Mouse (Mus musculus): Measurements from ENCODE around the gene Proca1. TPM values are rescaled to one million over a fixed set of nuclear protein-coding genes. Genes with fewer than 3 reads are reported as not detected.

Gene Proca1
- polyA plus RNA-seq, 1 experiment from 2014 or later: 2.3 TPM

DNA sequence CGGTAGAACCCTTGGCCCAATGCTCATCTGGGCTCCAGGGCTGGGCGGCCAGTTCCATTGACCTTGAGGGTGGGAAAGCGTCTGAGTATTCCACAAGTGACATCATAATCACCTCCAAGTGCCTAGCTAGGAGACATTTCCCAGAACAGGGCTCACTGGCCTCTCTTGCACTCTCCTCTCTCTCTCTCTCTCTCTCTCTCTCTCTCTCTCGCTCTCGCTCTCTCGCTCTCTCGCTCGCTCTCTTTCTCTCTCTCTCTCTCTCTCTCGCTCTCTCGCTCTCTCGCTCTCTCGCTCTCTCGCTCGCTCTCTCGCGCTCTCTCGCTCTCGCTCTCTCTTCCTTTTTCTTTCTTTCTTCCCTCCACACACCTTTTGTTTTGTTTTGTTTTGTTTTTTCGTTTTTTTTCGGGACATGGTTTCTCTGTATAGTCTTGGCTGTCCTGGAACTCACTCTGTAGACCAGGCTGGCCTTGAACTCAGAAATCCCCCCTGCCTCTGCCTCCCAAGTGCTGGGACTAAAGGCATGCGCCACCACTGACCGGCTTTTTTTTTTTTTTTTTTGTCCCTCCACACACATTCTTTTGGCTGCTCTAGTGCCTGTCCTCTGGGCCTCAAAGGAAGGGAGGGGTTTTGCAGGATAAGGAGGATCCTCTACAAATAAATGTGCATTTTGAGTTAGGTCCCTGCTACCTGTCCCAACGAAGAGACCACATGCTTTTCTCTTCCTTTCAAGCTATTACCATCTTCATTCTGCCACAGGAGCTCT lies 2.1 kb downstream of the Proca1 start:
- ATAC-seq: no peak
- Histone ChIP-seq H3K36me3 (ENCODE audit: control insufficient read depth, insufficient read depth, low read length) (peaks cover 20% of the 10 kb centered on the region), H3K4me1 (ENCODE audit: control insufficient read depth, insufficient read depth, low read length) (0 out of 2 replicates have a peak, but pooled peaks cover 4% of the 10 kb centered on the region), H3K9ac (ENCODE audit: low read depth, low read length) (no peak overlapping the region), H3K4me3 (ENCODE audit: low read depth, low read length) (peak overlapping the region; percentile 30), H3K27me3 (ENCODE audit: control insufficient read depth, insufficient read depth, low read depth, low read length) (no peaks in the 10 kb centered on the region), H3K27ac (ENCODE audit: low read length) (no peak overlapping the region), H3K4me2 (ENCODE audit: low read length) (peak overlapping the region; percentile 52), H3K9me3 (replicated peaks; ENCODE audit: control insufficient read depth, low read length, poor library complexity, severe bottlenecking) (no peaks in the 10 kb centered on the region)
- WGBS: 56% methylated on average over 23 of the region's 23 CpGs

DNA sequence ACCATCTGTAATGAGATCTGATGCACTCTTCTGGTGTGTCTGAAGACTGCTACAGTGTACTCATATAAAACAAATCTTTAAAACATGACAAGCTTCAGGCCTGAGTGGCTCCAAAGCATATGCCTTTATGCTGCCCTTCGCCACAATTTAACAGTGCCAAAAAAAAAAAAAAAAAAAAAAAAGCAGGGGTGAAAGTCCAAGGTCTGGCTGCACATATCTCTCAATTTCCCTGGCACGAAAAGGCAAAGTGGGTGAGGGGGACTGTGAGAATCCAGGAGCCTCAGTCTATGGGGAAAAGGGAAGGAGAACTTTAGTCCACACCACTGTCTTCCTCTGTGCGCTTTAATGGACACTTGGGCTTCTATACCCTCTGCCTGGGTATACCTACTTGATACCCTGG lies 9.2 kb downstream of the Proca1 start:
- H3K4me1 ChIP-seq (ENCODE audit: control insufficient read depth, insufficient read depth, low read length): no peaks in the 10 kb centered on the region
- no peak overlapping the region for H3K9ac ChIP-seq (ENCODE audit: low read depth, low read length)
- H3K27me3 ChIP-seq (ENCODE audit: control insufficient read depth, insufficient read depth, low read depth, low read length): no peaks in the 10 kb centered on the region
- H3K4me2 ChIP-seq (ENCODE audit: low read length): no peak overlapping the region
- 94% methylated on average over 3 of the region's 3 CpGs for WGBS
- peaks cover 13% of the 10 kb centered on the region for H3K36me3 ChIP-seq (ENCODE audit: control insufficient read depth, insufficient read depth, low read length)
- H3K4me3 ChIP-seq (ENCODE audit: low read depth, low read length): no peak overlapping the region
- no peak for ATAC-seq
- no peaks in the 10 kb centered on the region for H3K9me3 ChIP-seq (replicated peaks; ENCODE audit: control insufficient read depth, low read length, poor library complexity, severe bottlenecking)
- H3K27ac ChIP-seq (ENCODE audit: low read length): no peak overlapping the region

DNA sequence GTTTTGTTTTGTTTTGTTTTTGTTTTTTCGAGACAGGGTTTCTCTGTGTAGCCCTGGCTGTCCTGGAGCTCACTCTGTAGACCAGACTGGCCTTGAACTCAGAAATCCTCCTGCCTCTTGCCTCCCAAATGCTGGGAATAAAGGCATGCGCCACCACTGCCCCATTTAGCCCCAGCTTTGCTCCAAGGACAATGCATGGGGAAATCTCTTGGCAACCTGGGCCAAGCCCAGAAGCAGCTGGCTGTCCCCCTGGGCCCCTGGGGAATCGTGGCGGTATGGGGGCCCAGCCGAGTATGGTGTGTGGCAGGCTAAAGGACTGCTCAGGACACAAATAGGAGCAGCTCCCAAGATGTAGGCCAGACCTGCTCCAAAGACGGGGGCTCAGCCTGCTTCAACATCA lies 11.1 kb downstream of the Proca1 start:
- 72% methylated on average over 6 of the region's 6 CpGs for WGBS
- Histone ChIP-seq H3K4me3 (ENCODE audit: low read depth, low read length) (no peak overlapping the region), H3K36me3 (ENCODE audit: control insufficient read depth, insufficient read depth, low read length) (peaks cover 17% of the 10 kb centered on the region), H3K27ac (ENCODE audit: low read length) (no peak overlapping the region), H3K4me2 (ENCODE audit: low read length) (no peak overlapping the region), H3K27me3 (ENCODE audit: control insufficient read depth, insufficient read depth, low read depth, low read length) (no peaks in the 10 kb centered on the region), H3K9ac (ENCODE audit: low read depth, low read length) (no peak overlapping the region), H3K4me1 (ENCODE audit: control insufficient read depth, insufficient read depth, low read length) (no peaks in the 10 kb centered on the region), H3K9me3 (replicated peaks; ENCODE audit: control insufficient read depth, low read length, poor library complexity, severe bottlenecking) (no peaks in the 10 kb centered on the region)
- ATAC-seq: no peak

DNA sequence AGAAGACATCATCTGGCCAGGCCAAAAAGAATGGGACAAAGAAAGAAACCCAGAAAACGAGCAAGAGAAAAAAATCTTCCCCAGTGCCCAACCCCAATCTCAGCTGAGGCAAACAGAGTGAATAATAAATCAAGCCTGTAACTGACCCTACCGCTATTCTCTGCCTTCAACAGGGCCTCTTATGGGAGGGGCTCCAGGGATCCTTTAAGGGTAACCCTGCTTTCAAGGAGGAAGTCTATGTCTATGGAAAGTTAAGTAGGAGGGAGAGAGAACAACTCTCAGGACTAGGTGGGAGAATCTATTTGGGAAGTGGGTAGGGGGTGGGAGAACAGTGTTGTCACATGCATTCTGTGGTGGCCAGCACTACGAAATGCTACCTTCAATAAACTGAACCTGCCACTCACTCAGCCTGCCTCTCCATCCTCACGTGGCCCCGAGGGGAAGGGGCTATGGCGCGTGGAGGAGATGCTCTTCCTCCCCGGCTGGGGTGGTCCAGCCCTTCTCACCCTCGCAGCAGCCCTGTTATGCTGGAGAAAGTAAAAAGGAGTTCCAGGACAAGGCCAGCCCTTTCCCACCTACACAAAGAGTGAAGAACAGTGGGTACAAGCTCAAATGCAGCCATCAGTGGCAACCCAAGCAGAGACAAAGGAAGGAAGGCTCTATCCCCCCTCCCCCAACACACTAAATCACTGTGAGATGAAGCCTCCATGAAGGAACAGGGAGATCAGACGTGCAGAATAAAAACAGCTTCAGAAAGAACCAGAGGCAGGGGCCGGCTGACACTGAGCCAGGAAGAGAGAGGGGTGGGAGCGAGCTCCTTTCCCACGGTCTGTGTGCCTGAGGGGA lies 12.4 kb downstream of the Proca1 start:
- Histone ChIP-seq H3K4me1 (ENCODE audit: control insufficient read depth, insufficient read depth, low read length) (no peaks in the 10 kb centered on the region), H3K27ac (ENCODE audit: low read length) (peak overlapping the region; percentile 59; the same call in 1 of the 2 replicates), H3K36me3 (ENCODE audit: control insufficient read depth, insufficient read depth, low read length) (peaks cover 25% of the 10 kb centered on the region), H3K4me2 (ENCODE audit: low read length) (no peak overlapping the region), H3K9me3 (replicated peaks; ENCODE audit: control insufficient read depth, low read length, poor library complexity, severe bottlenecking) (no peaks in the 10 kb centered on the region), H3K27me3 (ENCODE audit: control insufficient read depth, insufficient read depth, low read depth, low read length) (no peaks in the 10 kb centered on the region), H3K9ac (ENCODE audit: low read depth, low read length) (no peak overlapping the region), H3K4me3 (ENCODE audit: low read depth, low read length) (no peak overlapping the region)
- 73% methylated on average over 13 of the region's 13 CpGs for WGBS
- ATAC-seq: no peak

DNA sequence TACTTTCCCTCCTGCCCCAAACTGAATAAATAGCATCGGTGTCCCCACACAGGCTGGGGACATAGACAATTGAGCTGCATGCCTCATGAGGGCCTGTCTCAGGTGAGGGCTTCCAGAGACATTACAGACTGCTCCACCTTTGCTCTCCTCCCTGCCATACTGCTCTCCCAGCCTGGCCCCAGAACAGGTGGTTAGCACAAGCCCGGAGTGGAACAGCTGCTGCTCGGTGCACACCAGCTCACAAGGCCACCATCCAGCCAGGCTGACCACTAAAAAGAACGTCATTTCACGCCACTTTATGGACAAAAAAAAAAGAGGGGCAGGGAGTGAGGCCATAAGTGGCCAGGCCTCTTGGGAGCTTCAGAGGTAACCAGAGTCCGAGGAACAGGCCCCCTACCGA lies 14.0 kb downstream of the Proca1 start:
- Histone ChIP-seq H3K27me3 (ENCODE audit: control insufficient read depth, insufficient read depth, low read depth, low read length) (no peaks in the 10 kb centered on the region), H3K9ac (ENCODE audit: low read depth, low read length) (no peak overlapping the region), H3K4me2 (ENCODE audit: low read length) (no peak overlapping the region), H3K4me1 (ENCODE audit: control insufficient read depth, insufficient read depth, low read length) (no peaks in the 10 kb centered on the region), H3K27ac (ENCODE audit: low read length) (no peak overlapping the region), H3K4me3 (ENCODE audit: low read depth, low read length) (no peak overlapping the region), H3K9me3 (replicated peaks; ENCODE audit: control insufficient read depth, low read length, poor library complexity, severe bottlenecking) (no peaks in the 10 kb centered on the region), H3K36me3 (ENCODE audit: control insufficient read depth, insufficient read depth, low read length) (peaks cover 38% of the 10 kb centered on the region)
- WGBS: 92% methylated on average over 7 of the region's 7 CpGs
- ATAC-seq: no peak

DNA sequence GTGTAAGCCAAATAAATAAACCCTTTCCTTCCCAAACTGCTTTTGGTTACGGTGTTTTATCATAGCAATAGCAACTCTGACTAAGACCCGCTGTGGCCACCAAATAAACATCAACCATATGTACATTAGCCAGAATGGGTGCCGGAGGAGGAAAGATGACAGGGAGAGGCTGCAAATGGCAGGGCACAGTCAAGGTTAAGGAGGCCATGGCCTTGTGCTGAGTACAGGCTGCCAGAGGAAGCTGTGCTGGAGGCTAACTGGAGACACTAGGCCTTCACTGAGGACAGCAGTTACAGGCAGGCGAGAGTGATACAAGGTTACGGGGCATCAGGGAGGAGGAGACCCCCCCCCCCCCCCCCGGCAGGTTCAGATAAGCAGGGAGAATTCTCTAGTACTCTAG lies 16.7 kb downstream of the Proca1 start:
- H3K36me3 ChIP-seq (ENCODE audit: control insufficient read depth, insufficient read depth, low read length): peaks cover 56% of the 10 kb centered on the region

DNA sequence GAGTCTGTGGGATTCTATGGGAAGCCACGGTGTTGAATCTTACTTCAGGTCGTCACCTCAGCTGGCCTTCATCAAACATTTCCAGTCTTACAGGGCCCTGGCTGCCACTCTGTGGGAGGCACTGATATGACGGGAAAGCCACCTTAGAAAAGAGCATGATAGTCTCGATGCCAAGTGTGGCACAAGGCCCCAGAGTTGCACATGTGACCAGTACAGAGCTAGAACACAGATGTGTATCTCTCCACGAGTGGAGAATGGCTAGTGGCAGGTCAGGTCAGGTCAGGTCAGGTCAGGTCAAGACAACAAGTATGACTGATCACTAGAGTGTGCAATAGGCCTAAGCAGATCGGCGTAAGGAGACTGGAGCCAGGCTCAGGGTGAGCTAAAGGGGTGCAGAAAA lies 17.4 kb downstream of the Proca1 start:
- 78% methylated on average over 7 of the region's 7 CpGs for WGBS
- no peak overlapping the region for H3K27ac ChIP-seq (ENCODE audit: low read length)
- H3K9ac ChIP-seq (ENCODE audit: low read depth, low read length): no peak overlapping the region
- H3K4me3 ChIP-seq (ENCODE audit: low read depth, low read length): no peak overlapping the region
- no peak overlapping the region for H3K4me2 ChIP-seq (ENCODE audit: low read length)
- no peaks in the 10 kb centered on the region for H3K9me3 ChIP-seq (replicated peaks; ENCODE audit: control insufficient read depth, low read length, poor library complexity, severe bottlenecking)
- H3K4me1 ChIP-seq (ENCODE audit: control insufficient read depth, insufficient read depth, low read length): no peaks in the 10 kb centered on the region
- no peaks in the 10 kb centered on the region for H3K27me3 ChIP-seq (ENCODE audit: control insufficient read depth, insufficient read depth, low read depth, low read length)
- no peak for ATAC-seq
- peaks cover 59% of the 10 kb centered on the region for H3K36me3 ChIP-seq (ENCODE audit: control insufficient read depth, insufficient read depth, low read length)

More for the DNA sequence above, 16.7 kb downstream of the Proca1 start:
- H3K4me2 ChIP-seq (ENCODE audit: low read length): no peak overlapping the region
- H3K27ac ChIP-seq (ENCODE audit: low read length): no peak overlapping the region
- no peak for ATAC-seq
- H3K27me3 ChIP-seq (ENCODE audit: control insufficient read depth, insufficient read depth, low read depth, low read length): no peaks in the 10 kb centered on the region
- H3K4me3 ChIP-seq (ENCODE audit: low read depth, low read length): no peak overlapping the region
- no peaks in the 10 kb centered on the region for H3K4me1 ChIP-seq (ENCODE audit: control insufficient read depth, insufficient read depth, low read length)
- no peak overlapping the region for H3K9ac ChIP-seq (ENCODE audit: low read depth, low read length)
- 95% methylated on average over 6 of the region's 6 CpGs for WGBS
- H3K9me3 ChIP-seq (replicated peaks; ENCODE audit: control insufficient read depth, low read length, poor library complexity, severe bottlenecking): no peaks in the 10 kb centered on the region

DNA sequence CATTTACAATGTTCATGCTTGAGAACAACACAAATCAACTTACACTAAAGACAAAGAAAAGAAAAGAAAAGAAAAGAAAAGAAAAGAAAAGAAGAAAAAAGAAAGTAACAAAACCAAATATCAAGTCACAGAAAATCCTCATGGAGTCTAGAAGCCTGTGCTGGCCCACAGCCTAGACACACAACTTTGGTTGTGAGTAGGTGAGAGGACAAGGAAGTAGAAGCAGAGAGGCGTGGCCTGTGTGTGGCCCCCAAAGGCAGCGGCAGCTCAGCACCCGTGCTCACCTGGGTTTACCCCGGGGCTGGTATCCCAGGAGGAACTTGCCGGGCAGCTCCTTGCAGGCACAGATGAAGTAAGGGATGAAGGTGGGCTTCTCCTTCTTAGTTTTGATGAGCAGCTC lies 18.3 kb downstream of the Proca1 start:
- ATAC-seq: no peak
- Histone ChIP-seq H3K4me1 (ENCODE audit: control insufficient read depth, insufficient read depth, low read length) (no peaks in the 10 kb centered on the region), H3K27ac (ENCODE audit: low read length) (no peak overlapping the region), H3K36me3 (ENCODE audit: control insufficient read depth, insufficient read depth, low read length) (peaks cover 55% of the 10 kb centered on the region), H3K9ac (ENCODE audit: low read depth, low read length) (no peak overlapping the region), H3K27me3 (ENCODE audit: control insufficient read depth, insufficient read depth, low read depth, low read length) (no peaks in the 10 kb centered on the region), H3K4me3 (ENCODE audit: low read depth, low read length) (no peak overlapping the region), H3K4me2 (ENCODE audit: low read length) (no peak overlapping the region), H3K9me3 (replicated peaks; ENCODE audit: control insufficient read depth, low read length, poor library complexity, severe bottlenecking) (no peaks in the 10 kb centered on the region)
- 96% methylated on average over 5 of the region's 5 CpGs for WGBS
